Mouse (Mus musculus) liver, embryonic 16.5 days (tissue): ENCODE measurements around the gene Mrps2. TPM values are rescaled to one million over a fixed set of nuclear protein-coding genes. Genes with fewer than 3 reads are reported as not detected.

Experiments used
- ATAC-seq: fragments of 200-750 bp; cut with Nextera tagmentation; 2 replicates; pipeline ENCODE4 v1.8.0; 2017; ENCODE audit warnings: low read depth, mild to moderate bottlenecking, moderate number of reproducible peaks, moderate library complexity
- H3K27ac ChIP-seq: fragments of 300-500 bp; sonication (generic); 2 replicates; pipeline ENCODE4 v1.5.1; 2014; ENCODE audit warnings: mild to moderate bottlenecking, low read length
- H3K27me3 ChIP-seq: fragments of 300-500 bp; sonication (generic); 2 replicates; pipeline ENCODE4 v1.6.1; 2014; ENCODE audit warnings: low read depth, low read length, mixed read lengths; ENCODE audit not compliant: control insufficient read depth, insufficient read depth
- H3K36me3 ChIP-seq: fragments of 300-500 bp; sonication (generic); 2 replicates; pipeline ENCODE4 v1.6.1; 2014; ENCODE audit warnings: mild to moderate bottlenecking; ENCODE audit not compliant: control insufficient read depth, insufficient read depth
- H3K4me1 ChIP-seq: fragments of 300-500 bp; sonication (generic); 2 replicates; pipeline ENCODE4 v1.6.1; 2014; ENCODE audit warnings: low read depth, low read length, mixed read lengths; ENCODE audit not compliant: control insufficient read depth
- H3K4me2 ChIP-seq: fragments of 300-500 bp; sonication (generic); 2 replicates; pipeline ENCODE4 v1.6.1; 2014; ENCODE audit warnings: low read depth, low read length, mixed read lengths
- H3K4me3 ChIP-seq: fragments of 300-500 bp; sonication (generic); 2 replicates; pipeline ENCODE4 v1.5.1; 2014; ENCODE audit warnings: low read depth, mild to moderate bottlenecking, low read length
- H3K9ac ChIP-seq: fragments of 300-500 bp; sonication (generic); 2 replicates; pipeline ENCODE4 v1.6.1; 2014; ENCODE audit warnings: low read depth, low read length
- H3K9me3 ChIP-seq: fragments of 300-500 bp; sonication (generic); replicated peaks from 2 replicates; pipeline ENCODE4 v1.6.1; 2016; ENCODE audit warnings: low read length; ENCODE audit not compliant: control insufficient read depth
- WGBS: fragments of 180-500 bp; shearing (Covaris S2); extraction: QIAGEN DNeasy Blood & Tissue Kit; methylation state at CpG from one replicate; pipeline ENCODE4 v1.1.7; 2014; ENCODE audit not compliant: insufficient replicate concordance; 5-methylcytosine and 5-hydroxymethylcytosine counted together
- polyA plus RNA-seq: library from polyadenylated mRNA; unstranded; fragments of >200 nt; fragmentation: Nextera tagmentation; extraction: Ambion mirVana; gene quantifications from 2 replicates; pipeline ENCODE4 v1.2.1, GENCODE M21; 2015

Mrps2 gene
- polyA plus RNA-seq, 1 experiment from 2014 or later: 22.3 TPM

DNA sequence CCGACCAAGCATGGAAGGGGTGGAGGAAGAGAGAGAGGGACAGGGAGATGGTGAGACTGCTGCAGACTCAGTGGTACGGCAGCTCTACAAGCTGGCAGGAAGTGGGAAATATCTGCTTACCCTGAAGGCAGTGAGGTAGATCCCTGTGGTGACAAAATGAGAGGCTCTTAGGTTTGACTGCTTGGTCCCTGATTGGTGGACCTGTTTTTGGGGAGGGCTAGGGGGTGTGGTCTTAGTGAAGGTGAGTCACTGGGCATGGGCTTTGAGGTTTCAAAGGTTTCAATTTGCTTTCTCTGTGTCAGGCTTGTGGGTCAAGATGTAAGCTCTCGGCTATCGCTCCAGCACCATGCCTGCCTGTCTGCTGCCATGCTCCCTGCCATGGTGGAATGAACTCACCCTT, 22.8 kb upstream of the Mrps2 start:
- Histone ChIP-seq H3K9ac (no peak overlapping the region), H3K4me1 (no peaks in the 10 kb centered on the region), H3K9me3 (no peaks in the 10 kb centered on the region), H3K27ac (no peak overlapping the region), H3K27me3 (peaks cover 29% of the 10 kb centered on the region), H3K4me3 (no peak overlapping the region), H3K4me2 (no peak overlapping the region), H3K36me3 (no peaks in the 10 kb centered on the region)
- WGBS: 56% methylated on average over 4 of the region's 4 CpGs
- no peak for ATAC-seq

DNA sequence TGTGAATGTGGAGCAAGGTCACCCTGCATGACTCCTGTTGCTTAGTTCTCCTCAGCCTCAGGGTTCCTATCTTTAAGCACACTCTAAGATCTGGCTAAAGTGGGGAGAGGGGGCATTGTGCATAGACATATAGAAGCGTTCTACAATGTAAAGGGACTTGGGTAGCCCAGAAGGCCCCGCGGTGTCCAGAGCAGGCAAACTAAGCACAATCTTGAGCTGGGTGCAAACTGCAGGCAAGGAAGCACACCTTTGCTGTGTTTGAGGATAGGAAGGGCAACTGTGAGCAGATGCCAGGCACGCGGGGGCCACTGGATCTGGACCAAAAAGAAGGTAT, 21.7 kb upstream of the Mrps2 start:
- no peak overlapping the region for H3K9ac ChIP-seq
- no peaks in the 10 kb centered on the region for H3K4me1 ChIP-seq
- peak overlapping the region; percentile 50 for H3K4me3 ChIP-seq
- peak overlapping the region; percentile 78 for H3K4me2 ChIP-seq
- no peaks in the 10 kb centered on the region for H3K36me3 ChIP-seq
- no peak for ATAC-seq
- no peak overlapping the region for H3K27ac ChIP-seq
- peaks cover 29% of the 10 kb centered on the region for H3K27me3 ChIP-seq
- H3K9me3 ChIP-seq: no peaks in the 10 kb centered on the region
- WGBS: 12% methylated on average over 5 of the region's 5 CpGs

DNA sequence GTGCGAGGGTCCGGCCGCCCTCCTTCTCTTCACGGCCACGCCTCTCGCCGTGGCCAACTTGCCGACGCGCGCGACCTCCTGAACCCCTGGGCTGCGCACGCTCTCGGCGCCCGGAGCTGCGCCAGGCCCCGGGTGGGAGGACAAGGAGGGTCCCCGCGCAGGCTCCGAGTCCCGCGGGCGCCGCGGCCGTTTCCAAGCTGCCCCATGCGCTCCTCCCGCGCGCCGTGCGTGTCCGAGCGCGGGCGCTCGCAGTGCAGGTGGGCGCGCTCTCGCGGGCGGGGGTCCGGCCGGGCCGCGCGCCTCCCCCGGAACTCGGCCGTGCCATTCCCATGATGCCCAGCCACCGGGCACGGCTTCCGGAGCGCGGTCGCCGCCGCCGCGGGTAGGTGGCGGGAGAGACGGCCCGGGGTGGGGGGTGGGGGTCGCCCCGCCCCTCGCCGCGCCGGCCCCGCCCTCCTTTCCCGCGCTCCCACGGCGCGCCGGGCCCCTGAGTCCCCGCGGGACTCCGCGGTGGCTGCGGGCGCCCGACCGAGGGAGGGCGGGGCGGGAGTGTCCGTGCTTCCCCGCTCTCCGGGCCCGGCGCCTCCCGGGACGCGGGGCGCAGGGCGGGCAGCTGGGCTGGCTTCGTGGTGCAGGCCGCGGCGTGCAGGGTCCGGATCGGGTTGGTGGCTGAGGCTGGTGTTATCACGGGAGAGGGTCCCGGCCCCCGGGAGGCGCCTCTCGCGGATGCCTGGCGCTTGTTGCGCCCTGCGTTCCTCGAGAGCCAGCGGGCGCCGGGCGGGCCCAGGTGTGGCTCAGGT, 21.2 kb upstream of the Mrps2 start, which contains the start of gene Ppp1r26:
Gene Ppp1r26 (plus strand): TSS at position 286 of the 800 bp plus-strand sequence.
- H3K36me3 ChIP-seq: no peaks in the 10 kb centered on the region
- no peaks in the 10 kb centered on the region for H3K9me3 ChIP-seq
- ATAC-seq: no peak
- WGBS: under 1% methylated on average over 77 of the region's 118 CpGs
- no peak within 1 kb of the TSS for H3K27ac ChIP-seq
- H3K4me2 ChIP-seq: peak within 1 kb of the TSS; percentile 78
- peak within 1 kb of the TSS; percentile 50 for H3K4me3 ChIP-seq
- peak within 1 kb of the TSS; percentile 31; the same call in 1 of the 2 replicates for H3K9ac ChIP-seq
- H3K4me1 ChIP-seq: no peaks in the 10 kb centered on the region
- peaks cover 29% of the 10 kb centered on the region for H3K27me3 ChIP-seq

DNA sequence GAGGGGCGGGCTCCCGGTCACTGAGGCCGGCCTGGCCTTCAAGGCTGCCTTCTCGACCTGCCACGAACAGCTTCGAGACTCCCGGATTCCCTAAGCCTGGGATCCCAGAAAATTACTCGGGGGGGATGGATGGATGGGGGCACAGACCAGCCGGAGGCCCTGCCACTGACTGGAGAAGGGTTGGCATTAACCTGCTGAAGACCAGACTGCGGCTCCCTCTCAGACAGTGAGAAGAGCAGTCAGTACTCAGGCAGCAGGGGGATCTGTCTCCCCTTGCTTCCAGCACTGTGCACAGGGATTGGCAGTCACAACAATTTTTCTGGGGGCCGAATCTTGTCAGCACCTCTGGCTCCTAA, 20.6 kb upstream of the Mrps2 start:
- WGBS: 11% methylated on average over 11 of the region's 11 CpGs
- H3K9ac ChIP-seq: no peak overlapping the region
- no peak overlapping the region for H3K27ac ChIP-seq

DNA sequence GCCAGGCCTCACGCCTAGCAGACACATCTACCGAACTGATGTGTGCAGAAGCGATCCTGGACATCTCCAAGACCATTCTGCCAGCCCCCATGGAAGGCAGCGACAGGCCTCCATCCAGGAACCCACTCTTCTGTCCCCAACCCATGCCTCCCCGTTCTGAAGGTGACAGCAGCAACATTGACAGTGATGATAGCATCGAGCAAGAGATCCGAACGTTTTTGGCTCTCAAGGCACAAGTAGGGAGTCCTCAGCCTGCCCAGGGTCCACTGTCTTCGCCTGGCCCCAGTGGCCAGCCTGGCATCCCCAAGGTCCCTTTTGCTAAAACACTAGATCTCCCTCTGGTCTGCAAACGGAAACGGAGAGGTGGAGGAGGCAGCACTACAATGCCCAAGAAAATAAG, 16.2 kb upstream of the Mrps2 start:
- H3K9ac ChIP-seq: no peak overlapping the region
- no peak for ATAC-seq
- no peaks in the 10 kb centered on the region for H3K9me3 ChIP-seq
- H3K27me3 ChIP-seq: peaks cover 16% of the 10 kb centered on the region
- WGBS: 70% methylated on average over 11 of the region's 11 CpGs
- H3K4me1 ChIP-seq: no peaks in the 10 kb centered on the region
- H3K4me2 ChIP-seq: no peak overlapping the region
- no peak overlapping the region for H3K27ac ChIP-seq
- no peaks in the 10 kb centered on the region for H3K36me3 ChIP-seq
- no peak overlapping the region for H3K4me3 ChIP-seq

More for the DNA sequence above, 20.6 kb upstream of the Mrps2 start:
- Histone ChIP-seq H3K4me1 (no peaks in the 10 kb centered on the region), H3K4me3 (peak overlapping the region; percentile 50), H3K4me2 (peak overlapping the region; percentile 78), H3K9me3 (no peaks in the 10 kb centered on the region), H3K36me3 (no peaks in the 10 kb centered on the region), H3K27me3 (peaks cover 29% of the 10 kb centered on the region)
- ATAC-seq: no peak

DNA sequence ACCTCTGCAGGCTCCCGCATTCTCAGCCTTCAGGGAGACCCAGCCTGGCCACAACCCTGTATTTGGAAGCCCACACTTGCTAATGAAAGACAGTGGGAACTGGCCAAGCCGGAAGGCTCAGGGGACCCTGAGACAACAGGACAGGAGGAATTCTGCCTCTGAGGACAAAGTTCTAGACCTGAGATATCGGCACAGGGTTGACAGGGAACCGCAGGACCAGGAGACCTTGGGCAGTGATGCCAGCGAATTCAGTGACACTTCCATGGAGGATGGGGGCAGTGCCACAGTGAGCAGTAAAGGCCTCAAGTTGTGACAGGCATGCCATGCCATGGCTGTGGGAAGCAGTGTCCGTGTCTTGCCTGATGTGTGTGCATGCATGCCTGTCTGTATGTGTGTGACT, 14.3 kb upstream of the Mrps2 start:
- WGBS: 63% methylated on average over 6 of the region's 6 CpGs
- H3K4me2 ChIP-seq: no peak overlapping the region

DNA sequence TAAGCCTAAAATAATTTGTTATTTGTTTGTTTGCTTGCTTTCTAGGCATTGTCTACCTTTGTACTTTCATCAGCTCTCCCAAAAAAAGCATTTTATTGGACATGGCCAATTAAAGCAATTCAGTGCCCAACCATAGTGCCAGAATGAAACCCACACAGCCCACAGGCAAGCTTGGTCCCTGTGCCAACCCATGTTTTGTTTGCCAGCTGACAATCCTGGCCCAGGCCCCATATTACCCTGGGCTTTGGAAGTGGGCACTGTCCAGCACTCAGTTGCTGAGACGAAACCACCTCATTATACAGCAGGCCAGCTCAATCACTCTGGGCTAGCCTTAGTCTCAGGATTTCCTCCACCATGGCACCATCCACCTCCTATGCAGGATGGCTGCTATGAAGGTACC, 11.2 kb upstream of the Mrps2 start:
- H3K9me3 ChIP-seq: no peaks in the 10 kb centered on the region
- H3K27ac ChIP-seq: no peak overlapping the region
- H3K4me3 ChIP-seq: no peak overlapping the region
- 43% methylated on average over 1 of the region's 1 CpGs for whole genome bisulfite sequencing
- H3K4me1 ChIP-seq: no peaks in the 10 kb centered on the region
- H3K27me3 ChIP-seq: no peaks in the 10 kb centered on the region
- H3K9ac ChIP-seq: no peak overlapping the region
- no peaks in the 10 kb centered on the region for H3K36me3 ChIP-seq
- H3K4me2 ChIP-seq: no peak overlapping the region
- no peak for ATAC-seq

More for the DNA sequence above, 14.3 kb upstream of the Mrps2 start:
- no peak for ATAC-seq
- Histone ChIP-seq H3K4me3 (no peak overlapping the region), H3K27ac (no peak overlapping the region), H3K4me1 (no peaks in the 10 kb centered on the region), H3K36me3 (no peaks in the 10 kb centered on the region), H3K9ac (no peak overlapping the region), H3K9me3 (no peaks in the 10 kb centered on the region), H3K27me3 (no peaks in the 10 kb centered on the region)

DNA sequence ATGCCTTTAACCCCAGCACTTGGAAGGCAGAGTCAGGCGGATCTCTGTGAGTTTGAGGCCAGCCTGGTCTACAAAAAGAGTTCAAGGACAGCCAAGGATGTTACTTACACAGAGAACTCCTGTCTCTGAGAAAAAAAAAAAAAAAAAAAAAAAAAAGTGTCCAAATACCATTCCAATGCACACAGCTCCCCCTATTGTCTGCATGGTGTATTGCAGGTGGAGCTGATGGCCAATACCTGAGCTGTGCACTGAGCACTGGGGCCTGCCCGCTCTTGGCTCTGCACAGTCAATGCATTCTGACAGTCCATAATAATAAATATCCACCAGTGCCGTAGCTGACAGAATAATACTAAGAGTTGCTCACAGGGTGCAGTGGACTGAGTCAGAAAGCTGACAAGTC, 3.9 kb upstream of the Mrps2 start:
- H3K4me1 ChIP-seq: peaks cover 6% of the 10 kb centered on the region
- WGBS: 31% methylated on average over 3 of the region's 3 CpGs
- H3K27ac ChIP-seq: no peak overlapping the region
- no peaks in the 10 kb centered on the region for H3K36me3 ChIP-seq
- no peak for ATAC-seq
- no peak overlapping the region for H3K4me3 ChIP-seq
- no peak overlapping the region for H3K9ac ChIP-seq
- H3K4me2 ChIP-seq: no peak overlapping the region
- H3K27me3 ChIP-seq: peaks cover 5% of the 10 kb centered on the region; the same call in 1 of the 2 replicates
- H3K9me3 ChIP-seq: no peaks in the 10 kb centered on the region

DNA sequence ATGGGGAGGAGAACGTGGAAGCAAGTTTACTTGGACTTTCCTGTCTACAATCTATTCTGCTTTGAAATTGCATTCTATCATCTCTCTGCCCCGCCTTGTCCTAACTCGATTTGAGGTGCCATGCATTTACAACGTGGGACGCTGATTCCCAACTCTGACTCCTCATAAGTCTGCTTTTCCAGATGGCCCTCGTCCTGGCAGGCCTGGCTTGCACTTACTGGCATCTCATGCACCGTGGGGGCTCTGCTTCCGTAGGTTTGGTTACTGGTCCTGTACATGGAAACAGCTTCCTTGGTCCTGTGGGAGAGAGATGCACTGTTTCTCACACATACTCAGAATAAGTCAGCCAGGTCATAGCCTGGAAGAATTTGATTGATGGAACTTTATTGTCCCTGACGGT, 2.9 kb upstream of the Mrps2 start:
- Histone ChIP-seq H3K27me3 (peaks cover 5% of the 10 kb centered on the region; the same call in 1 of the 2 replicates), H3K9me3 (no peaks in the 10 kb centered on the region), H3K4me2 (no peak overlapping the region), H3K4me1 (peaks cover 8% of the 10 kb centered on the region), H3K27ac (no peak overlapping the region), H3K9ac (no peak overlapping the region), H3K4me3 (no peak overlapping the region), H3K36me3 (peaks cover 8% of the 10 kb centered on the region)
- ATAC-seq: no peak
- WGBS: 73% methylated on average over 9 of the region's 9 CpGs
